Mouse (Mus musculus): ENCODE data around the gene Loxl1.
A peak's percentile ranks its signal among the peaks of the same experiment; 100 is the strongest.

Loxl1 gene

DNA sequence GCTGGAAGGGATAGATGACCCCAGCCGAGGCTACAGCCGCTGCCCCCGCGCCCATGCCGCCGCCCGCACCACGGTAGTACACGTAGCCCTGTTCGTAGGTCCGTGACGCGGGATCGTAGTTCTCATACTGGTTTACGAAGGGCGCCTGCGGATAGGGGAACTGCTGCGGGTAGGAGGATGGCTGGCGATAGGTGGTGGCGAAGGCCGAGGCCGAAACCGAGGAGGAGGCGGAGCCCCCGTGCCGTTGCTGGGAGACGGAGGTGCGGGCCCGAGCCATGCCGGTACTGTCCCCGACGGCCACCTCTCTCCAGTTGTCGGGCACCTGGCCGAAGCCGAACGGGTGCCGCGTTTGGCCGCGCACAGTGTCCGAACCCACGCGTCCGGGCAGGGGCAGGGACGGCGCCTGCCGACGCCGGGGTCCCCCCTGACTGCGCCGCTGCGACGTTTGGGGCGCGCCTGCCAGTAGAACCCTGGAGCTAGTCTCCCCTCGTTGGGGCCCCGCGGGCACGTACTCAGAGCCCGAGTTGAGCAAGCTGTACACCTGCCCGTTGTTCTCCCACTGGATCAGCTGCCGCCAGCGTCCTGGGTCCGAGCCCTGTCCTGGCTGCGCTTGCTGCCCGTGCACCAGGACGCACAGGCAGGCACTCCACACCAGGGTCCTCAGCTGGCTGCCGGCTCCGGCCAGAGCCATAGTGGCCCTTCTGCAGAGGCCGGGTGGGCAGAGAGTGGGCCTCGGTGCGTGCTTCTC, 616 bp downstream of the Loxl1 start:
- no peak for DNase-seq (ENCODE audit: low read depth, low spot score)

GRCm38 (mm10) chr9:58311191-58311910, 1.6 kb downstream of the Loxl1 start:
- DNase-seq (ENCODE audit: low read depth, low spot score), result no peak

- DNase-seq (ENCODE audit: low read depth, low spot score), result no peak
These were observed 2.8 kb downstream of the Loxl1 start for GRCm38 (mm10) chr9:58310043-58310660.

- DNase-seq (ENCODE audit: low read depth, low spot score), result no peak
These were observed 4.6 kb downstream of the Loxl1 start for GRCm38 (mm10) chr9:58308395-58308794.

GRCm38 (mm10) chr9:58305686-58306085, 7.3 kb downstream of the Loxl1 start:
- DNase-seq (ENCODE audit: low read depth, low spot score), result no peak

DNA sequence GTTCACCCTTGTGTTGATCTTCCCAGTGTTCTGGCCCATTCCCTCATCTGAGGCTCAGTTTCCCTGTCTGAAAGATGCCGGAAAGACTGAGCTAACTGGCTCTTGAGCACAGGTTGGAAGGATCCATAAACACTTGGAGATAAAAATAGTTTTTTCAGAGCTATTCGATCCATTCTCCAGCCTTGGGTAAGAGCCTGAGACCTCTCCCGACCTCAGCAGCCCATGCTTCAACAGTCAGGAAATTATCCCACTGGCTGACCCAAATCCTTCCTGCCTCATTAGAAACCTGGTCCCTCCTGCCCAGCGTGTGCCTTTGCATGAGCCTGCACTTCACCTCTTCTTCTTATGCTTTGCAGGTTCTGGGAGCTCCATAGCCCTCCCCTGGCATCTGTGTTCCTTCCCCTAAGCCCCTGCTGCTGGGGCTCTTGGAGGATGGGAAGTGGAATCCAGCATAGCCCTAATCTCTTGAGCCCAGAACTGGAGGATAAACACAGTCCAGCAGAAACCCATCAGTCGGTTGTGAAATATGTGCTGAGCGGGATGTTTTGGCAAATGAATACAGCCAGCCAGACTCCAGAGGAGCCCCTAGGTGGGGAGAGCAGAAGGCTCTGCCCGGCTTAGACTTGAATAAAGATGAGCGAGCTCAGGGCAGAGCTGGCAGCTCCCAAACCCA, 9.3 kb downstream of the Loxl1 start:
- DNase-seq (ENCODE audit: low read depth, low spot score), result no peak

DNA sequence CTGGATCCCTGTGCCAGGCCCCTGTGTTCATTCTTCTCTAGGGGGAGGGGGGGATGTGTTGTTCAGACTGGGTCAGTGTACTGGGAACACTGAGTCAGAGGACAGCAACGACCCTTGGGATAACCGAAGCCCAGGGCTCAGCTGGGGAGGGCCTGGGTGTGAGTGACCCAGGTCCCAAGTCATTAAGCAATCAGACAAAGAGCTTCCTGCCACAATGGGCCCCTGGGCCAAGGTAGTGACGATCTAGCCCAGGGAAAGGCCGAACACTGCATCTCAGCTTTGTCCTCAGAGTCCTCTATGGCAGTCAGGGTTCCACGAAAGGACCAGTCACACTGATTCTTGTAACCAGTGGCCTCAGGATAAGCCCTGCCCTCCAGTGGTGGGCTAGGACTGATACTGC, 9.9 kb downstream of the Loxl1 start:
- no peak for DNase-seq (ENCODE audit: low read depth, low spot score)

DNA sequence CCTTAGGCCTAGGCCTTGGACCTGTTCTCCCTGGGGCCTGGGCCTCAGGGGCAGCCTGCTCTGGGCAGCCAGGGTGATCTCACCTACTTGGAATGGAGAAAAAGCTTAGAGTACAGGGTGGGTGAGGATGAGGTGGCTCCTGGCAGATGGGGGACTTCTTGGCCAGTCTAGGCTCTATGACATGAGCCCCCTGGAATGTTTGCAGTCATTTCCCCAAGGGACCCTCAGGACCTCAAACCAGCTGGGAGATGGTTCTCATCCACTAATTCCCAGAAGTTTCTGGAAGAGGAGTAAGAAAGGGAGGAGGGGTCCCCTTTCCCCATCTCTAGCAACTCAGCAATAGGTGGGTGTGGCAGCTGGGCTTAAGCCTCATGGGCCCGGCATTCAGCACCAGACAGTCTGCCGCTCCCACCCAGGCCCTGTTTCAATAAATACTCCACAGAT, 13.6 kb downstream of the Loxl1 start:
- no peak for DNase-seq (ENCODE audit: low read depth, low spot score)

GRCm38 (mm10) chr9:58297961-58298477, 15.0 kb downstream of the Loxl1 start:
- DNase-seq (ENCODE audit: low read depth, low spot score), result no peak

GRCm38 (mm10) chr9:58297065-58297464, 15.9 kb downstream of the Loxl1 start:
- no peak for DNase-seq (ENCODE audit: low read depth, low spot score)

DNA sequence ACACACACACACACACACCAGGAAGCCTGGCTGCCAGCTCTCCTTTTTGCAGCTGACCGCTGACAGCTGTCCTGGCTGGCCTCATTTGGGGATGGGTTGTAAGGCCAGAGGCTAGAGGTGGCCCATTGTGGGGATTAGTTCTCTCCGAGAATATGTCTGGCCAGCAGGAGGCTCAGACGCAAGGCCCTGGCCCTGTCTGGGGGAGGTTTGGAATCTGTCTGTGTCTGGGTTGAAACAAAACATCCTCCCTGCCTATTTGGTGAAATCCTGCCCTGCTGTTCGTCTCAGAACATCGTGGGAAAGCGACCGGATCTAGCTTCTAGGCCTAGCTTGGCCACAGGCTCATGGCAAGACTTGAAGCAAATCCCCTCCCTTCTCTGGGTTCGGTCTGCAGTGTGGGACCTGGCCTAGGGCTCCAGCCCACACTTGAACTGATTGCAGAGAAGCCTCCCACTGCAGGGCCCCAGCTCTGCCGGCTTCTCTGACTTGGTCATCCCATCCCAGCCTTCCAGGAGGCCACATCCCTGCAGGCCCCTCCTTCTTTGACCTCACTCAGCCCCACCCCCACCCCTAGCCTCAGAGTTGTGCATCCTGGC, 17.1 kb downstream of the Loxl1 start:
- DNase-seq (ENCODE audit: low read depth, low spot score), result no peak

- no peak for DNase-seq (ENCODE audit: low read depth, low spot score)
These were observed 17.6 kb downstream of the Loxl1 start for GRCm38 (mm10) chr9:58295345-58295744.

DNA sequence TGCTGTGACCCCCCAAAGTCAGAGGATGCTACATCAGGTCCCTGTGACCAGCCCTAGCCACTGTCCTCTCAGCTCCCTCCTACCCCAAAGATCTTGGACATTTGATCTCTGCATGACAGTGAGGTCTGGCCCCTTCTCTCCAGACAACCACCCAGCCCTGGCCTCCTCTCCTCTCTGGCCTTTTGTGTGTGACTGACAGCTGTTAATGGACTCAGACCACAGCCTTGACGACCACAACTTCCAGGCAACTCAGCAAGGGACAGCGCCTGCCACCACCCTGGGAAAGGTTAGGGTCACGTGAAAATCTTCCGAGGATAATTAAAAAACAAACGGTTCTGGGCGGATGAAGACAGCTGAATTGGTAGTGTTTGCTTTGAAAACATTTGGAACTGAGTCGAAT, 18.5 kb downstream of the Loxl1 start:
- no peak for DNase-seq (ENCODE audit: low read depth, low spot score)

- DNase-seq (ENCODE audit: low read depth, low spot score), result no peak
These were observed 23.1 kb downstream of the Loxl1 start for GRCm38 (mm10) chr9:58289901-58290300.

DNA sequence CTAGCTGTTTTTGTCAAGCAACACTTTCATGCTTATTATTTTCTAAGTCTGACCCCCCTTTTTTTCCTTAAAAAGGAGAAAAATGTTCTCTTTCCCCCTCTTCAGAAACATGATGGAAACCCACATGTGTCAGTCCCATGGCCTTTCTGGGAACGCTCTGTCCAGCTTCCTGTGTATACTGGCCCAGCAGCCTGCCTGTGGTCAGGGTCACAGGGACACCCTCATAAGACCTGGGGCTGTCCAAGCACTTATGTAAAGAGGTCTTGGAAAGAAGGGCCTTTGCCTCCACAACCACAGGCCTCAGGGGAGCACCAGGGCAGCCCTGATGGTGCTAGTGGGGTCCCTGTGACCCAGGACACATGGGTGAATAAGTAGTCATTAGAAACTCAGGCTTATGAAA, 23.9 kb downstream of the Loxl1 start:
- DNase-seq (ENCODE audit: low read depth, low spot score), result no peak

GRCm38 (mm10) chr9:58283431-58283830, 29.6 kb downstream of the Loxl1 start:
- no peak for DNase-seq (ENCODE audit: low read depth, low spot score)

DNA sequence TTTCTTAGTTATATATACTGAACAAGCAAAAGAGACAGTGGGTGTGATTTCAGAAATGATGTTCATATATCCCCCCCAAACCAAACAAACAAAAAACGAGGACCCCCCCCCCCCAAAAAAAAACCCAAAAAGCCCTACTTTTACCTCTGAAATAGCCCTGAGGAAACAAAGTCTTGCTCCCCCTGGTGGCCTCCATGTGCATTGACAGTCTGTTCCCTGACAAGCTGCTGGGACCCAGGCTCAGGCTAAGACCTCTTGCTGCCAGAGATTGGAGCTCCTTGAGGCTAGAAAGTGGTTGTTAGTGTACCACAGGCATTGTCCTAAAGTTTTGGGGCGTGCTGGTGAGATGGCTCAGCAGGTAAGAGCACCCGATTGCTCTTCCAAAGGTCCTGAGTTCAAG, 31.4 kb downstream of the Loxl1 start:
- no peak for DNase-seq (ENCODE audit: low read depth, low spot score)

- DNase-seq (ENCODE audit: low read depth, low spot score), result peak; percentile 85
These were observed 32.5 kb downstream of the Loxl1 start for GRCm38 (mm10) chr9:58280259-58281109.

DNA sequence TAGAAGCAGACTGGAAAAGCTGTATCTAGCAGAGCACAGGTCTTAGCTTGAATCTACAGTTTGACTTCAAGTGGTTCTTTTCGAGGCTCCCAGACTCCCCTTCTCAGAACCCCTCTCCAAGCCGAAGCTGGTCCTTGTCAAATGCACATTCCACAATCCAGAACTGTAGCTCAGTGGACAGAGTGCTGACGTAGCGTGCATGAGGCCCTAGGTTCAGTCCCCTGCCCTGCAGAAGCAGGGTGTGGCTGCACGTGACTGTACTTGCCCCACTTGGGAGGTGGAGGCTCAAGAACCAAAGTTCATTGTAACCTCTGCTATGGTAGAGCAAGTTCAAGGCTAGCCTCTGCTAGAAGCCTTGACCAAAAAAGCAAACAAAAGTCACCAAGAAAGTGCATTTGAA, 33.2 kb downstream of the Loxl1 start:
- no peak for DNase-seq (ENCODE audit: low read depth, low spot score)

Data from embryo, embryonic 11.5 days (tissue).